Mouse (Mus musculus) kidney, embryonic 15.5 days (tissue): ENCODE results near the gene Pink1. TPM values are rescaled to one million over a fixed set of nuclear protein-coding genes. Genes with fewer than 3 reads are reported as not detected.

Source experiments
- ATAC-seq: fragments of 200-750 bp; cut with Nextera tagmentation; replicated peaks from 2 replicates; pipeline ENCODE4 v1.8.0; 2017; ENCODE audit warnings: moderate TSS enrichment; ENCODE audit not compliant: low FRiP score
- H3K27ac ChIP-seq: fragments of 300-500 bp; sonication (generic); 2 replicates; pipeline ENCODE4 v1.5.1; 2015; ENCODE audit warnings: mild to moderate bottlenecking, inconsistent platforms
- H3K27me3 ChIP-seq: fragments of 300-500 bp; sonication (generic); 2 replicates; pipeline ENCODE4 v1.6.1; 2015; ENCODE audit warnings: inconsistent platforms
- H3K36me3 ChIP-seq: fragments of 300-500 bp; sonication (generic); 2 replicates; pipeline ENCODE4 v1.6.1; 2015; ENCODE audit warnings: inconsistent platforms
- H3K4me1 ChIP-seq: fragments of 300-500 bp; sonication (generic); 2 replicates; pipeline ENCODE4 v1.6.1; 2015; ENCODE audit warnings: inconsistent platforms
- H3K4me2 ChIP-seq: fragments of 300-500 bp; sonication (generic); 2 replicates; pipeline ENCODE4 v1.6.1; 2015; ENCODE audit warnings: moderate library complexity, mild to moderate bottlenecking, inconsistent platforms
- H3K4me3 ChIP-seq: fragments of 300-500 bp; sonication (generic); replicated peaks from 2 replicates; pipeline ENCODE4 v1.5.1; 2015; ENCODE audit warnings: mild to moderate bottlenecking, inconsistent platforms
- H3K9ac ChIP-seq: fragments of 300-500 bp; sonication (generic); 2 replicates; pipeline ENCODE4 v1.6.1; 2015; ENCODE audit warnings: mild to moderate bottlenecking, inconsistent platforms
- H3K9me3 ChIP-seq: fragments of 300-500 bp; sonication (generic); replicated peaks from 2 replicates; pipeline ENCODE4 v1.6.1; 2016; ENCODE audit warnings: inconsistent platforms
- WGBS: fragments of 180-500 bp; shearing (Covaris S2); methylation state at CpG from one replicate; pipeline ENCODE4 v1.1.7; 2015; ENCODE audit warnings: mixed read lengths; 5-methylcytosine and 5-hydroxymethylcytosine counted together
- polyA plus RNA-seq: library from polyadenylated mRNA; unstranded; fragments of >200 nt; fragmentation: Nextera tagmentation; extraction: Ambion mirVana; gene quantifications from 2 replicates; pipeline ENCODE4 v1.2.1, GENCODE M21; 2015

Gene Pink1
- polyA plus RNA-seq, 1 experiment from 2014 or later = 50.3 TPM

DNA sequence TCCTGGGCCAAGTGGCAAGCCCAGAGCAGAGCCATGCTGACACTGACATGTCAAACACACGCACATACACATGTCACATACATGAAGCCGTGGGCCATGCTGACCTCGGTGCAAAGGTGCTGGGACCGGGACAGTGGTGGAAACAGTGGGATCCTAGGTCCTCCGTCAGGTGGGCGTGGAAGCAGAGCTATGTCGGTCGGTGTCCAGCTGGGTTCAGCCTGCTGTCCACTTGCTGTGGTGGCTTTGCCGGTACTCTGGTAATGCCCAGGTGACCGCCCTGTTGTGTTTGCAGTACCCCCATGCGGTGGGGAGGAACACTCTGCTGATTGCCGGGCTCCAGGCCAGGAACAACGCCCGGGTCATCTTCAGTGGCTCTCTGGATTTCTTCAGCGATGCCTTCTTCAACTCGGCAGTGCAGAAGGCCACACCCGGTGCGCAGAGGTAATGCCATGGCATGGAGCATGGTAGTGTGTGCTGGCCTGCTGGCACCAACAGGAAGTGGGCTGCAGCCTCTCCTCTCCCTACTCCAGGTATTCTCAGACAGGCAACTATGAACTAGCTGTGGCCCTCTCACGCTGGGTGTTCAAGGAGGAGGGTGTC is 15.7 kb downstream of the Pink1 start:
- Histone ChIP-seq H3K27ac (no peak overlapping the region), H3K4me3 (no peak overlapping the region), H3K4me1 (peaks cover 16% of the 10 kb centered on the region), H3K4me2 (no peak overlapping the region), H3K9me3 (no peaks in the 10 kb centered on the region), H3K9ac (no peak overlapping the region), H3K27me3 (no peaks in the 10 kb centered on the region), H3K36me3 (peaks cover 89% of the 10 kb centered on the region)
- no peak for ATAC-seq
- 94% methylated on average over 19 of the region's 19 CpGs for WGBS

DNA sequence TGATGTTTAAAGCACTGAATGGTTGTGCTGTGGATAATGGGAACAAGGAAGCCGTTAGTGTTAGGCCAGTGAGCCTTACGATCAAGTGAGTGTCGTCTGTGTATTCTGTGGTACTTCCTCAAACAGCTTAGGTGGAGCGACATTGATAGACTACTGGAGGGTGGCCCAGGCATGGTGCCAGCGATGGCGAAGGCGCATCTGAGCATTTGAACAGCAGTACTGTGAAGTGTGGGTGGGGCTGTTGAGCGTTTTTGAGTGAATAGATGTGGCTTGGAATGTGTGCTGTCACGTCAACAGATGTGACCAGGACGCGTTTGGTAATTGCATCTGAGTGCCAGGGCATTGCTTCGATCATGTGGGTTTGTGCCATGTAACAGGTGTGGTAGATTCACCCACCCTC is 18.4 kb downstream of the Pink1 start:
- Histone ChIP-seq H3K9me3 (no peaks in the 10 kb centered on the region), H3K4me2 (no peak overlapping the region), H3K36me3 (peaks cover 62% of the 10 kb centered on the region), H3K4me3 (no peak overlapping the region), H3K4me1 (peaks cover 34% of the 10 kb centered on the region), H3K27me3 (no peaks in the 10 kb centered on the region), H3K27ac (no peak overlapping the region), H3K9ac (no peak overlapping the region)
- ATAC-seq = no peak
- 93% methylated on average over 12 of the region's 12 CpGs for WGBS

DNA sequence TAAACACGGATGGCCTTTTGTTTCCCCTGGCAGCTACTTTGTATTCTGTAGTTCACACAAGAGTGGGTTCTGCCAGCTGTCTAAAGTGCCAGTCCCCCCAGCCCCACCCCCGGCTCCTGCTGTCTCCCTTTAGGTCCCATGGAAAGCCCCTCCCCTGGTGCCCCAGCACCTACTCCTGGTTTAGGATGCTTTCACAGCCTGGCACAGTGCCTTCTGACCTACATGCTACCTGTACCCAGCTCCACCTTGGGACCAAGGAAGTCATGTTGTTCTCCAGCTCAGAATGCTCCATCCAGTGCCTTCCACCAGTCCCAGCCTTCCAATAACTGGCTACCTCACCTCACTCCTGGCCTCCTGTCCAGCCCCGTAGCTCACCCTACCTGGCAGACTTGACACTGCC is 19.1 kb downstream of the Pink1 start:
- H3K9ac ChIP-seq = no peak overlapping the region
- no peak for ATAC-seq
- no peak overlapping the region for H3K4me3 ChIP-seq
- H3K36me3 ChIP-seq = peaks cover 55% of the 10 kb centered on the region
- H3K4me2 ChIP-seq = no peak overlapping the region
- H3K27ac ChIP-seq = no peak overlapping the region
- H3K9me3 ChIP-seq = no peaks in the 10 kb centered on the region
- peaks cover 34% of the 10 kb centered on the region for H3K4me1 ChIP-seq
- 98% methylated on average over 3 of the region's 3 CpGs for WGBS
- H3K27me3 ChIP-seq = no peaks in the 10 kb centered on the region

DNA sequence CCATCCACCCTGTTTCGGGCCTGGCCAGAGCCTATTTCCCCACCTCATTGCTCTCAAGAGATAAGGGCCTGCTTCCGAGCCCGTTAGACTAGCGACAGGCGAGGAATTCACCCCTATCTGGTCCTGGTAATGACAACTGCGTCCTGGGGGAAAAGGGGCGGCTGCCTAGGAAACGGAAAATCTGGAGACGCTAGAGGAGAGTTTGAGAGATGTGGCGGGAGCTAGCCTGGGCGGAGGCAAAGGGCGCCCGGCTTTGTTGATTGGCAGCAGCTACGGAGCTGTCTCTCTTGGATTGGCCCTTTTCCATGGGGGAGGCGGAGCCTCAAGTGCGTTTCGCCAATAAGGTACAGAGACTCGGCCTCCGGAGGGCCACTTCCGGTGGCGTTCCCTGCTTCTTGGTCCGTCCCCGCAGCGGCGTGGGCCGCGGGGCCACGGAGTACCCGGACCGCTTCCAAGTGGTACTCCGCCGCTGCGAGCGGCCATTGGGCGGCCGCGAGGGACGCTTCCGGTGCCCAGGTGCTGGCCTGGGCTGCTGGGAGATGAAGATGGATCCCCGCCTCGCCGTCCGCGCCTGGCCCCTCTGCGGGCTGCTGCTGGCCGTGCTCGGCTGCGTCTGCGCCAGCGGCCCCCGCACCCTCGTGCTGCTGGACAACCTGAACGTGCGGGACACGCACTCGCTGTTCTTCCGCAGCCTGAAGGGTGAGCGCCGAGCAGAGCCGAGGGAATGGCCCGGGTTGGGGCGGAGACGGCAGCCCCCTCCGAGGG is 21.6 kb downstream of the Pink1 start, which contains the start of gene Ddost:
Gene Ddost, plus strand, starts transcription at position 391 of the 765 bp plus-strand sequence.
- H3K27ac ChIP-seq = peak within 1 kb of the TSS; percentile 84
- peaks cover 32% of the 10 kb centered on the region for H3K36me3 ChIP-seq
- peak within 1 kb of the TSS; percentile 99 for H3K4me3 ChIP-seq
- peak within 1 kb of the TSS; percentile 89 for H3K4me2 ChIP-seq
- WGBS = 0% methylated on average over 63 of the region's 64 CpGs
- no peaks in the 10 kb centered on the region for H3K27me3 ChIP-seq
- H3K9ac ChIP-seq = peak within 1 kb of the TSS; percentile 98
- H3K9me3 ChIP-seq = no peaks in the 10 kb centered on the region
- peak; percentile 99 for ATAC-seq
- H3K4me1 ChIP-seq = peaks cover 34% of the 10 kb centered on the region

DNA sequence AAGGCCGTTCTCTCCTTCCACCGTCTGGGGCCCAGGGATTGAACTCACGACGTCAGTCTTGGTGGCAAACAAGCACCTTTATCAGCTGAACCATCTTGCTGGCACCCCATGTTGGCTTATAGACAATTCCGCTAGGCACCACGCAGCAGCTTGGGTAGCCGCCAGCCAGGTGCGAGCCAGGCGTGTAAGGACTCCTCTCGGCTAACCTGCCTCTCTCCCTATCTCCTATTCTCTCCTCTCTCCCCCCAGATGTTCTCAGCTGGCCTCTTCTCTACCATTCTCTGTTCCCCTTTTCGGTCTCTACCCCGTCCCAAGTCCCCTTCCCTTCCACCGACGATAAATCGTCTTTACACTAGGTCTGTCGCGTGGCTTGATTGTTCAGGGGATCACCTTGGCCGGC is 22.4 kb downstream of the Pink1 start:
- no peaks in the 10 kb centered on the region for H3K9me3 ChIP-seq
- H3K36me3 ChIP-seq = peaks cover 24% of the 10 kb centered on the region
- H3K9ac ChIP-seq = peak overlapping the region; percentile 78
- 12% methylated on average over 18 of the region's 18 CpGs for WGBS
- ATAC-seq = no peak
- H3K27me3 ChIP-seq = no peaks in the 10 kb centered on the region
- H3K4me3 ChIP-seq = peak overlapping the region; percentile 99
- H3K4me1 ChIP-seq = peaks cover 34% of the 10 kb centered on the region
- peak overlapping the region; percentile 81 for H3K27ac ChIP-seq
- H3K4me2 ChIP-seq = peak overlapping the region; percentile 89

DNA sequence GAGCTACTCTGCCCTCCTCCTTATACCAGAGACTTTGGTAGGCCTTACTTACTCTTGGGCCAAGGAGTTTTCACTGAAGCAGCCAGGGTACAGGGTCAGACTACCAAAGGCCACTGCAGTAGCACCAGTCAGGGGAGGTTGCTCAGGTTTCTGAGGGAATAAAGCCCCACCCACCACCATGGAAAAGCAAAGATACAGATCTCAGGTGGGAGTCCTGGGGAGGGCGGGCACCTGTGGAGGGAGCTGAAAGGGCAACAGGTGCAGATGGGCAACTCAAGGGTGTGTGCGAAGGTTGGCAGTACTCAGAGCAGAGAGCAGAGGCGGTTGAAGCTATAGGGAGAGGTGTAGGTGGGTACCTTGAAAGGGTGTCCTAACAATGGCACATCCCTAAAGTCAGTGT is 23.1 kb downstream of the Pink1 start:
- Histone ChIP-seq H3K4me1 (peaks cover 34% of the 10 kb centered on the region), H3K27ac (no peak overlapping the region), H3K4me3 (peak overlapping the region; percentile 99; the same call in 1 of the 2 replicates), H3K27me3 (no peaks in the 10 kb centered on the region), H3K4me2 (peak overlapping the region; percentile 89; the same call in 1 of the 2 replicates), H3K9me3 (no peaks in the 10 kb centered on the region), H3K9ac (no peak overlapping the region), H3K36me3 (peaks cover 17% of the 10 kb centered on the region)
- no peak for ATAC-seq
- 91% methylated on average over 3 of the region's 3 CpGs for WGBS

DNA sequence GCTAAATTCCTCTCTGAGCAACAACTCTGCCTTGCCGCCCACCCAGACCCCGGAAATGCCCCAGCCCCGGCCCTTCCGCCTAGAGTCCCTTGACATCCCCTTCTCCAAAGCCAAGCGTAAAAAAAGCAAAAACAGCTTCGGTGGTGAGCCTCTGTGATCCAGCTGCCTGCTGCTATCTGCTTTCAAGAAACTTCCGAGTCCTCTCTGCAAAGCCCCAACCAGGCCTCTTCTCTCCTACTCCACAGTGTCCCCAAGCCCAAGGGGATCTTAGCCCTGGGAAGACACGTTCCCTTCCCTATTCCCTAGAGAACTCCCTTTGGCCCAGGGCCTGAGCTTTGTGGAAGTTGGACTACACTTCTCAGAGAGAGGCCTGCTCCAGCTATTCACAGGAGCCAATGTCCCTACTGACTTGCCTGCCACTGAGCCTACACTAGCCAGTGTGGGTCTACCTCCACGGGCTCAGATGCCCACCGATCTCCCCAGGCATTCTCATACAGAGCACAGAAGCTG is 24.8 kb downstream of the Pink1 start:
- WGBS = 77% methylated on average over 10 of the region's 10 CpGs
- no peaks in the 10 kb centered on the region for H3K36me3 ChIP-seq
- peaks cover 24% of the 10 kb centered on the region for H3K4me1 ChIP-seq
- no peak overlapping the region for H3K9ac ChIP-seq
- no peaks in the 10 kb centered on the region for H3K27me3 ChIP-seq
- no peak overlapping the region for H3K27ac ChIP-seq
- H3K4me2 ChIP-seq = no peak overlapping the region
- H3K4me3 ChIP-seq = no peak overlapping the region
- no peak for ATAC-seq
- no peaks in the 10 kb centered on the region for H3K9me3 ChIP-seq

DNA sequence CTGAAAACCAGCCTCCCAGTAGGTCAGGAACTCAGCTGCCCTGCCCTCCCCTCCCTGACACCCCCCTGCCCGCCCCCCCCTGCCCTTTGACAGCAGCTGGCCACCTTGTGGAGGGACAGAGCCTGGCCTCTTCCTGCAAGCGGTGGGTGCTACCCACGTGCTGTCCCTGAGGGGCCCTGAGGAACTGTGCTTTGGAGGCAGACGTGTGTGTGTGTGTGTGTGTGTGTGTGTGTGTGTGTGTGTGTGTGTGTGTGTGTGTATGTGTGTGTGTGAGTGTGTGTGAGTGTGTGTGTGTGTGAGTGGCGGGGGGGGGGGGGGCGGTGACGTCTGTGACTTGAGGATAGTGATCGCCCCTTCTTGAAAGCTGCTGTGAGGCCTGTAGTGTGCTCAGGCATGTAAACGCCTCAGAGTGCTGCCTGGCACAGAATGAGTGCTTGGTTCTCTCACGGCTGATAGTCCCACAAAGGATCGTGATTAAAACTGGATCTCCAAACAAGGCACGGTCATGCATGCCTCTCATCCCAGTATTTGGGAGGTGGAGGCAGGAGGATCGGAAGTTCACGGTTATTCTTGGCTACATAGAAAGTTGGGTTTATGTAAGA is 32.1 kb downstream of the Pink1 start:
- peaks cover 11% of the 10 kb centered on the region; the same call in 1 of the 2 replicates for H3K4me1 ChIP-seq
- H3K27ac ChIP-seq = no peak overlapping the region
- H3K9ac ChIP-seq = no peak overlapping the region
- no peaks in the 10 kb centered on the region for H3K9me3 ChIP-seq
- 81% methylated on average over 12 of the region's 14 CpGs for WGBS
- no peaks in the 10 kb centered on the region for H3K27me3 ChIP-seq
- no peak overlapping the region for H3K4me2 ChIP-seq
- no peak for ATAC-seq
- no peak overlapping the region for H3K4me3 ChIP-seq
- H3K36me3 ChIP-seq = no peaks in the 10 kb centered on the region

DNA sequence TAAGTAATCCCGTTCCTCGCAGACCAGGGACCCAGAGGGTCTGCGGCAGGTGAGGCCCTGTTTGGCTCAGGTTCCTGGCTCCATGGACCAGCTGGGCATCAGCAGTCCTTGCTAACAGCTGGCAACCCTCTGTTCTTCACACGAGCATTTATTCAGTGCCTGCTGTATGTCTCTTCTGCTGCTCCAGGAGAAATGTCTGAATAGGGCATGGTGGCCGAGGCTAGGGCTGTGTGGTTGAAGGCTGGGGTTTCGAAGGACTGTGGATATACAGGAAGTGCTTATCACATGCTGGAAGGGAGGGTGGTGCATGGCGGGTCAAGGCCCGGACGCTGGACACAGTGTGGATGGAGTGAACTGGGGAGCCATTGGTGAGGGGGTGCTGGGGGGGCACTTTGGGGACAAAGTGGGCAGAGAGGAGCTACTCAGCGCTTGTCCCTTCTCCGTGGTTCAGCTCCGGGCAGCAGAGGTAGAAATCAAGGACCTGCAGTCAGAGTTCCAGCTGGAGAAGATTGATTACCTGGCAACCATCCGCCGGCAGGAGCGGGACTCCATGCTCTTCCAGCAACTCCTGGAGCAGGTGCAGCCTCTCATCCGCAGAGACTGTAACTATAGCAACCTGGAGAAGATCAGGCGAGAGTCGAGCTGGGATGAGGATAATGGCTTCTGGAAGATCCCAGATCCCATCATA is 32.7 kb downstream of the Pink1 start:
- no peak overlapping the region for H3K27ac ChIP-seq
- no peak overlapping the region for H3K4me2 ChIP-seq
- H3K9me3 ChIP-seq = no peaks in the 10 kb centered on the region
- no peak overlapping the region for H3K4me3 ChIP-seq
- H3K9ac ChIP-seq = no peak overlapping the region
- H3K36me3 ChIP-seq = no peaks in the 10 kb centered on the region
- H3K27me3 ChIP-seq = no peaks in the 10 kb centered on the region
- 70% methylated on average over 18 of the region's 18 CpGs for WGBS
- peaks cover 11% of the 10 kb centered on the region; the same call in 1 of the 2 replicates for H3K4me1 ChIP-seq
- no peak for ATAC-seq

DNA sequence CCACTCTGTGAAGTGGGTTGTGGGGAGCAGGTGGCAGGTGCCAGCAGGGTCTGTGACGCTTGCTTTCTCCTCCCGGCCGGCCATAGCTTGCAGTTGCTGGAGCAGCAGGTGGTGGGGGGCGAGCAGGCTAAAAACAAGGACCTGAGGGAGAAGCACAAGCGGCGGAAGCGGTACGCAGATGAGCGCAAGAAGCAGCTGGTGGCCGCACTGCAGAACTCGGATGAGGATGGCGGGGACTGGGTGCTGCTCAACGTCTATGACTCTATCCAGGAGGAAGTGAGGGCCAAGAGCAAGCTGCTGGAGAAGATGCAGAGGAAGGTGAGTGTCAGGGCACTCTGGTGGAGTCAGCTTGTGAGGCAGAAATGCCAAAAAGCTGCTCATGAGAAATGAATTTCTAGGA is 34.1 kb downstream of the Pink1 start:
- no peak overlapping the region for H3K9ac ChIP-seq
- no peaks in the 10 kb centered on the region for H3K27me3 ChIP-seq
- no peak overlapping the region for H3K4me3 ChIP-seq
- H3K36me3 ChIP-seq = no peaks in the 10 kb centered on the region
- H3K4me2 ChIP-seq = no peak overlapping the region
- H3K27ac ChIP-seq = peak overlapping the region; percentile 45; the same call in 1 of the 2 replicates
- H3K9me3 ChIP-seq = no peaks in the 10 kb centered on the region
- WGBS = 89% methylated on average over 13 of the region's 13 CpGs
- no peak for ATAC-seq
- peaks cover 11% of the 10 kb centered on the region; the same call in 1 of the 2 replicates for H3K4me1 ChIP-seq

DNA sequence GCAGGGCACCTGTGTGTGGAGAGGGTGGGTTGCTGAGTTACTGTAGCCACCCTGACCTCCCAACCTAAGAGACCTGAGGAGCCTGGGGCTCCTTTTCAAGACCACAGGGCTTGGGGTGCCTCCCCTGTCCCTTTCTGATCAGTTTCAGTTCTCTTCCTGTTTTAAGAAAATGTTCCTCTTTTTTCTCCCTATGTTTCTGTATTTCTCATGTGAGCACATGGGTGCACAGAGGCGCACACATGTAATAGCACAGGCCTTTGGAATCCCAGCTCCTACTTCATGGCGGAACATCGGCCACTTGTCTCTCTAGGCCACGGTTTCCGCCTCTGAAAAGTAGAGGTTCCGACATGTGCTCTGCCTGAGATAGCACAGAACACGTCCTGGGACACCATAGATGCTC is 37.4 kb downstream of the Pink1 start:
- H3K9me3 ChIP-seq = no peaks in the 10 kb centered on the region
- no peaks in the 10 kb centered on the region for H3K27me3 ChIP-seq
- no peaks in the 10 kb centered on the region for H3K36me3 ChIP-seq
- no peak overlapping the region for H3K4me3 ChIP-seq
- ATAC-seq = no peak
- no peak overlapping the region for H3K9ac ChIP-seq
- 89% methylated on average over 7 of the region's 7 CpGs for WGBS
- no peak overlapping the region for H3K27ac ChIP-seq
- H3K4me1 ChIP-seq = peaks cover 11% of the 10 kb centered on the region; the same call in 1 of the 2 replicates
- no peak overlapping the region for H3K4me2 ChIP-seq
